Mouse (Mus musculus) midbrain, embryonic 12.5 days (tissue): ENCODE data around the gene Zfyve9. TPM values are rescaled to one million over a fixed set of nuclear protein-coding genes. Genes with fewer than 3 reads are reported as not detected.

Source experiments
- ATAC-seq: fragments of 200-750 bp; cut with Nextera tagmentation; 2 replicates; pipeline ENCODE4 v1.8.0; 2017; ENCODE audit warnings: low read depth, moderate TSS enrichment, moderate library complexity; ENCODE audit not compliant: low FRiP score
- H3K27ac ChIP-seq: fragments of 300-500 bp; sonication (generic); replicated peaks from 2 replicates; pipeline ENCODE4 v1.5.1; 2016; ENCODE audit warnings: mild to moderate bottlenecking
- H3K27me3 ChIP-seq: fragments of 300-500 bp; sonication (generic); 2 replicates; pipeline ENCODE4 v1.6.1; 2016; ENCODE audit warnings: mild to moderate bottlenecking
- H3K36me3 ChIP-seq: fragments of 300-500 bp; sonication (generic); 2 replicates; pipeline ENCODE4 v1.6.1; 2016
- H3K4me1 ChIP-seq: fragments of 300-500 bp; sonication (generic); 2 replicates; pipeline ENCODE4 v1.6.1; 2016
- H3K4me2 ChIP-seq: fragments of 300-500 bp; sonication (generic); replicated peaks from 2 replicates; pipeline ENCODE4 v1.6.1; 2016; ENCODE audit warnings: mild to moderate bottlenecking, moderate library complexity
- H3K4me3 ChIP-seq: fragments of 300-500 bp; sonication (generic); 2 replicates; pipeline ENCODE4 v1.5.1; 2016; ENCODE audit warnings: mild to moderate bottlenecking
- H3K9ac ChIP-seq: fragments of 300-500 bp; sonication (generic); replicated peaks from 2 replicates; pipeline ENCODE4 v1.6.1; 2016; ENCODE audit warnings: mild to moderate bottlenecking, moderate library complexity
- H3K9me3 ChIP-seq: fragments of 300-500 bp; sonication (generic); 2 replicates; pipeline ENCODE4 v1.6.1; 2016; ENCODE audit warnings: mild to moderate bottlenecking
- WGBS: fragments of 180-500 bp; shearing (Covaris S2); methylation state at CpG from one replicate; pipeline ENCODE4 v1.1.7; 2016; 5-methylcytosine and 5-hydroxymethylcytosine counted together
- polyA plus RNA-seq: library from polyadenylated mRNA; unstranded; fragments of >200 nt; fragmentation: Nextera tagmentation; extraction: Ambion mirVana; gene quantifications from 2 replicates; pipeline ENCODE4 v1.2.1, GENCODE M21; 2016

The Zfyve9 gene
- polyA plus RNA-seq, 1 experiment from 2014 or later = 5.7 TPM

- WGBS = 96% methylated on average over 1 of the region's 1 CpGs
- H3K27me3 ChIP-seq = no peaks in the 10 kb centered on the region
- no peak overlapping the region for H3K27ac ChIP-seq
- no peak for ATAC-seq
- no peaks in the 10 kb centered on the region for H3K4me1 ChIP-seq
- H3K36me3 ChIP-seq = peaks cover 18% of the 10 kb centered on the region; the same call in 1 of the 2 replicates
- H3K4me2 ChIP-seq = no peak overlapping the region
- H3K4me3 ChIP-seq = no peak overlapping the region
- no peaks in the 10 kb centered on the region for H3K9me3 ChIP-seq
- H3K9ac ChIP-seq = no peak overlapping the region
Observed at GRCm38 (mm10) chr4:108595785-108596184, 184.8 kb downstream of the Zfyve9 start.

- H3K27ac ChIP-seq = no peak overlapping the region
- H3K36me3 ChIP-seq = peaks cover 7% of the 10 kb centered on the region; the same call in 1 of the 2 replicates
- no peak overlapping the region for H3K9ac ChIP-seq
- 89% methylated on average over 2 of the region's 2 CpGs for WGBS
- no peaks in the 10 kb centered on the region for H3K27me3 ChIP-seq
- H3K4me2 ChIP-seq = no peak overlapping the region
- ATAC-seq = no peak
- no peaks in the 10 kb centered on the region for H3K9me3 ChIP-seq
- no peak overlapping the region for H3K4me3 ChIP-seq
- H3K4me1 ChIP-seq = no peaks in the 10 kb centered on the region
Observed at GRCm38 (mm10) chr4:108593376-108593775, 187.2 kb downstream of the Zfyve9 start.

Other genes starting within 250 kb of the Zfyve9 start
- 96.0 and 107 TPM in 2 replicates for gene Prpf38a, start 201.5 kb downstream of the Zfyve9 start, polyA plus RNA-seq
- 10.6 and 11.1 TPM in 2 replicates for gene Orc1, start 201.4 kb downstream of the Zfyve9 start, polyA plus RNA-seq
- 23.9 and 26.4 TPM in 2 replicates for gene Cc2d1b, start 160.9 kb downstream of the Zfyve9 start, polyA plus RNA-seq
- gene 3110021N24Rik, start 61.1 kb downstream of the Zfyve9 start, polyA plus RNA-seq = 1.5 and 1.7 TPM in 2 replicates
- gene Btf3l4, start 52.8 kb upstream of the Zfyve9 start, polyA plus RNA-seq = 238 and 256 TPM in 2 replicates
- 99.0 and 105 TPM in 2 replicates for gene Txndc12, start 53.8 kb upstream of the Zfyve9 start, polyA plus RNA-seq
- gene Kti12, start 67.0 kb upstream of the Zfyve9 start, polyA plus RNA-seq = 36.6 and 44.3 TPM in 2 replicates
- gene A730015C16Rik, start 67.8 kb upstream of the Zfyve9 start, polyA plus RNA-seq = 2.3 and 2.4 TPM in 2 replicates
- gene Rab3b, start 98.3 kb upstream of the Zfyve9 start, polyA plus RNA-seq = 29.5 and 32.0 TPM in 2 replicates
- 107 and 112 TPM in 2 replicates for gene Nrd1, start 219.9 kb upstream of the Zfyve9 start, polyA plus RNA-seq